Mouse (Mus musculus): ENCODE results near the gene 1810010D01Rik.
A peak's percentile ranks its signal among the peaks of the same experiment; 100 is the strongest.

DNA sequence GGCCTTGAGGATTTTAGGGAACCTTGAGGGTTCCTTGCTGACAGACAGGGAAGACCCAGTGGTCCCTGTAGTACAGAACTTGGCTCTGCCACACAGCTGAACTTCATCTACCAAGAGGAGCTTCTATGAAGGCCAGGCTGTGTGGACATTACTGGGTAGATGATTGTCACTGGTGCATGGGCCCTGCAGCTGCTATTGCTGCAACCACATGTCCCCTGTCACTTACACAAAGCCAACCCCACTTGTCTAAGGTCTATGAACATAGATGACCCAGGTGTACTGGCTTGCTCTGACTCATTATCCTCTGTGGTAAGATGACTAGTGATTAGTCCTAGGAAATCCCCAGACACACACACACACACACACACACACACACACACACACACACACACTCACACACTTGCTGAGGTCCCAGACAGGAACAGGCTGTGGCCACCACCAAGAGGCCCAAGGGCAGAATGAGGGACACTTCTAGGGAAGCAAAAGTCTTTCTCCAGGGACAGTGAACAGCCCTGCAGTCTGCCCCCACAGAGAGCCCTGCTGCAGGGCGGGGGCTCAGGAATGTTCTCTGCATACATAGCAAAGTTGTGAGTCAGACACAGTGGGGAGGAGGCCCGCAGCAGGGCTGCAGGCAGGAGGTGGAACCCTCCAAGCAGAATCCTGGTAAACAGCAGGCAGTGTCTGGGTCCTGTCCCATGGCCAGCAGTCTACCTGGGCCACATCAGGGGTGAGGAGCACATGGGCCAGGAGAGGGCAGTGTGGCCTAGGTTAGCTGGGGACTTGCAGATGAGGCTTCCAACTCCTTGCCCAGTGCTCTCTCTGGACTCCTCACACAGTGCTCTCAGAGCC lies 14.1 kb upstream of the 1810010D01Rik start:
- TF ChIP-seq CTCF (conservative IDR thresholded peaks at IDR 0.05; ENCODE audit: insufficient read depth, insufficient read length, low read depth, low read length) (peak; percentile 67; the same call in 1 of the 2 replicates), POLR2A (IDR thresholded peaks at IDR 0.05; ENCODE audit: low read depth, low read length) (no peak)

Measured in kidney, adult 2 months (tissue).